Mouse (Mus musculus): ENCODE results near the gene Zmiz2. TPM values are rescaled to one million over a fixed set of nuclear protein-coding genes. Genes with fewer than 3 reads are reported as not detected.

The Zmiz2 gene
- polyA plus RNA-seq, 2 experiments, result 3.9 to 7.3 TPM

DNA sequence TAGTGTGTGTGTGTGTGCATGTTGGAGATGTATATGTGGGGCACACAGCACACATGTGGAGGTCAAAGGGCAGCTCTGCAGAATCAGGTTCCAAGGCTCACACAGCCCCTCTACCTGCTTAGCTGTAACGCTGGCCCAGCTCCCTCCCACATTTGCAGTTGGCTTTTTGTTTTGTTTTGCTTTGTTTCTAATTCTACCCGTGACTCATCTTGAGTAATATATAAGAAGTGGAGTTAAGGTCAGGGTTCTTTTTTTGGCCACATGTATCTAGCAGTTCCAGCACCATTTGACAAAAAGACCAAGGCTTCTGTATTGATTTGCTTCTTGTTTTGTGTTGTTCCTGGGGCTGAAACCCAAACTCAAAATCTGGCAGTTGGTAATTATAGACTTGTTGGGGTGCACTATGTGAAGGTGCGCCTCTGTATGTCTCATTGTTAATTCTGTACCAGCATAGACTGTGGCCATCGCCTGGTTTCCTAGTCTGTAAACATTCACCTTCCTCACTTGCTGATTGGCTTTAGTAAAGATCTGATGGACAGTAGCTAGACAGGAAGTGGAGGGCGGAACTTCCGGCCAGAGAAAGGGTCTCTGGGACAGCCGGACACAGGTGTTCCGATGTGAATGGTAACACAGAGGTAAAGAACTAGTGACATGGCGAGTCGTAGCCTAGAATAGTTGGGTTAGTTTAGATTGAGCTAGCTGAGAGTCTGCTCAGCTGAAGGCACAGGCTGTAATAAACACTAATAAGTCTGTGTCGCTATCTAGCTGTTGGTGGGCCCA, 17.3 kb upstream of the Zmiz2 start:
- DNase-seq (ENCODE audit: low read depth in 3 of 3, low spot score in 3 of 3), result no peak
- 73% methylated on average over 11 of the region's 11 CpGs for WGBS (ENCODE audit: insufficient replicate concordance)
- no peak for TF ChIP-seq EP300 (IDR thresholded peaks at IDR 0.05; ENCODE audit: low read depth)
- TF ChIP-seq CTCF (IDR thresholded peaks at IDR 0.05; ENCODE audit: low read depth), result no peak
- Histone ChIP-seq H3K27me3 (ENCODE audit: control insufficient read depth, insufficient read depth, low read length) (no peaks in the 10 kb centered on the region), H3K4me2 (ENCODE audit: low read depth) (no peak overlapping the region), H3K4me1 (replicated peaks; ENCODE audit: control insufficient read depth in 2 of 2, insufficient read depth in 2 of 2, low read length in 1 of 2) (no peaks in the 10 kb centered on the region), H3K27ac (no peak overlapping the region), H3K9me3 (ENCODE audit: control insufficient read depth, low read length) (no peaks in the 10 kb centered on the region), H3K36me3 (replicated peaks; ENCODE audit: control insufficient read depth, insufficient read depth, low read depth) (no peaks in the 10 kb centered on the region), H3K9ac (replicated peaks) (no peak overlapping the region), H3K4me3 (ENCODE audit: insufficient read depth in 1 of 2, low read depth in 2 of 2, low read length in 2 of 2) (no peak overlapping the region)
- no peak for ATAC-seq (ENCODE audit: insufficient read depth)

DNA sequence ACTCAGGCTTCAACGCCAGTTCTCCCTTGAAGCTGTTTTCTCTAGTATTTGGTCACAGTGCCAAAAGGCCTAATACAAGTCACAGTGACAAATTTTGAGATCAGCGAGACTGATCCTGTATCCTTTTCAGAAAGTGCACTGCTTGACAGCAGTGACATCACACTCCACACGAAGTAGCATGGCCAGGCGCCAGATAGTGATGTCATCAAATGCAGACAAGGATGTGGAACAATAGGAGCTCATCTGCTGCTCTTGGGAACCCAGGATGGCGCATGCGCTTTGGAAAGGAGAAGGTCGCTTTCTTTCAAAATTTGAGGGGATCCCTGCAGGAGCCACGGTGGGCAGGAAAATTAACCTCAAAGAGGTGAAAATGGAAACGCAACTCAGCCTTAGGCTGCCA, 16.1 kb upstream of the Zmiz2 start:
- WGBS (ENCODE audit: insufficient replicate concordance), result 77% methylated on average over 9 of the region's 9 CpGs
- Histone ChIP-seq H3K9me3 (ENCODE audit: control insufficient read depth, low read length) (no peaks in the 10 kb centered on the region), H3K9ac (replicated peaks) (no peak overlapping the region), H3K4me3 (ENCODE audit: insufficient read depth in 1 of 2, low read depth in 2 of 2, low read length in 2 of 2) (no peak overlapping the region), H3K4me1 (replicated peaks; ENCODE audit: control insufficient read depth in 2 of 2, insufficient read depth in 2 of 2, low read length in 1 of 2) (no peaks in the 10 kb centered on the region), H3K4me2 (ENCODE audit: low read depth) (no peak overlapping the region), H3K27me3 (ENCODE audit: control insufficient read depth, insufficient read depth, low read length) (no peaks in the 10 kb centered on the region), H3K27ac (no peak overlapping the region), H3K36me3 (replicated peaks; ENCODE audit: control insufficient read depth, insufficient read depth, low read depth) (no peaks in the 10 kb centered on the region)
- no peak for ATAC-seq (ENCODE audit: insufficient read depth)
- no peak for DNase-seq (ENCODE audit: low read depth in 3 of 3, low spot score in 3 of 3)
- TF ChIP-seq EP300 (IDR thresholded peaks at IDR 0.05; ENCODE audit: low read depth) (no peak), CTCF (IDR thresholded peaks at IDR 0.05; ENCODE audit: low read depth) (no peak)

GRCm38 (mm10) chr11:6380916-6381315, 8.0 kb upstream of the Zmiz2 start:
- Histone ChIP-seq H3K9me3 (ENCODE audit: control insufficient read depth, low read length) (no peaks in the 10 kb centered on the region), H3K27ac (no peak overlapping the region), H3K27me3 (ENCODE audit: control insufficient read depth, insufficient read depth, low read length) (no peaks in the 10 kb centered on the region), H3K4me3 (ENCODE audit: insufficient read depth in 1 of 2, low read depth in 2 of 2, low read length in 2 of 2) (no peak overlapping the region), H3K9ac (replicated peaks) (no peak overlapping the region), H3K4me1 (replicated peaks; ENCODE audit: control insufficient read depth in 2 of 2, insufficient read depth in 2 of 2, low read length in 1 of 2) (no peaks in the 10 kb centered on the region), H3K4me2 (ENCODE audit: low read depth) (no peak overlapping the region), H3K36me3 (replicated peaks; ENCODE audit: control insufficient read depth, insufficient read depth, low read depth) (no peaks in the 10 kb centered on the region)
- TF ChIP-seq CTCF (IDR thresholded peaks at IDR 0.05; ENCODE audit: low read depth) (no peak), EP300 (IDR thresholded peaks at IDR 0.05; ENCODE audit: low read depth) (no peak)
- WGBS (ENCODE audit: insufficient replicate concordance), result 68% methylated on average over 6 of the region's 6 CpGs
- ATAC-seq (ENCODE audit: insufficient read depth) (no peak), DNase-seq (ENCODE audit: low read depth in 3 of 3, low spot score in 3 of 3) (no peak)

DNA sequence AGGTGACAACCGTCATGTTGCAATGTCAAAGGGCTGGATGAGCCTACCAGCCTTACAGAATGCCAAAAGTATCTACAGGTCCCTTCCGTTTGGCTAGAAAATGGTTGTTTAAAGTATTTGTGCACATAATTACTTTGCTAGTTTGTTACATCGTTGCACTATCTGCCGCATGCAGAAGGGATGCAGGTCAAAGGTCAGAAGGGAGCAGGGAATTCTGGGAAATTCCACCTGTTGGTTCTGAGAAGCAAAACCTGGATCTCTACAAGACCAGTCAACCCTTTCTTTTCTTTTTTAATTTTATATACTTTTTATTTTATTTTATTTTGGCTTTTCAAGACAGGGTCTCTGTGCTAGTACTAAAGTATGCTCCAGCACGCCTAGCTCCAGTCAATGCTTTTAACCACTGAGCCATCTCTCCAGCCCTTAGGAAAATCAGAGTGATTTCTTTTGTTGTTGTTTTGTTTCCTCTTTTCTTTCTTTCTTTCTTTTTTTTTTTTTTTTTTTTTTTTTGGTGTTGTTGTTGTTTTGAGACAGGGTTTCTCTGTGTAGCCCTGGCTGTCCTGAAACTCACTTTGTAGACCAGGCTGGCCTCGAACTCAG, 648 bp upstream of the Zmiz2 start:
- WGBS (ENCODE audit: insufficient replicate concordance), result 75% methylated on average over 6 of the region's 6 CpGs
- H3K36me3 ChIP-seq (replicated peaks; ENCODE audit: control insufficient read depth, insufficient read depth, low read depth), result no peaks in the 10 kb centered on the region
- peak overlapping the region; percentile 16 for H3K27ac ChIP-seq
- DNase-seq (ENCODE audit: low read depth in 3 of 3, low spot score in 3 of 3), result no peak
- no peaks in the 10 kb centered on the region for H3K27me3 ChIP-seq (ENCODE audit: control insufficient read depth, insufficient read depth, low read length)
- no peak for ATAC-seq (ENCODE audit: insufficient read depth)
- TF ChIP-seq CTCF (IDR thresholded peaks at IDR 0.05; ENCODE audit: low read depth) (no peak), EP300 (IDR thresholded peaks at IDR 0.05; ENCODE audit: low read depth) (no peak)
- peak overlapping the region; percentile 68 to 82; a peak in 3 of 4 replicates for H3K4me3 ChIP-seq (ENCODE audit: insufficient read depth in 1 of 2, low read depth in 2 of 2, low read length in 2 of 2)
- H3K9me3 ChIP-seq (ENCODE audit: control insufficient read depth, low read length), result no peaks in the 10 kb centered on the region
- peaks cover 3 to 23% of the 10 kb centered on the region in 2 experiments; a peak in 3 of 4 replicates for H3K4me1 ChIP-seq (replicated peaks; ENCODE audit: control insufficient read depth in 2 of 2, insufficient read depth in 2 of 2, low read length in 1 of 2)
- H3K4me2 ChIP-seq (ENCODE audit: low read depth), result peak overlapping the region; percentile 65
- peak overlapping the region; percentile 73 for H3K9ac ChIP-seq (replicated peaks)

GRCm38 (mm10) chr11:6389483-6389921, 628 bp downstream of the Zmiz2 start:
- under 1% methylated on average over 27 of the region's 43 CpGs for WGBS (ENCODE audit: insufficient replicate concordance)
- Histone ChIP-seq H3K27me3 (ENCODE audit: control insufficient read depth, insufficient read depth, low read length) (no peaks in the 10 kb centered on the region), H3K4me2 (ENCODE audit: low read depth) (peak overlapping the region; percentile 65), H3K9me3 (ENCODE audit: control insufficient read depth, low read length) (no peaks in the 10 kb centered on the region), H3K9ac (replicated peaks) (peak overlapping the region; percentile 73), H3K4me3 (ENCODE audit: insufficient read depth in 1 of 2, low read depth in 2 of 2, low read length in 2 of 2) (peak overlapping the region; percentile 68 to 82), H3K36me3 (replicated peaks; ENCODE audit: control insufficient read depth, insufficient read depth, low read depth) (no peaks in the 10 kb centered on the region; the same call in 1 of the 2 replicates), H3K27ac (no peak overlapping the region), H3K4me1 (replicated peaks; ENCODE audit: control insufficient read depth in 2 of 2, insufficient read depth in 2 of 2, low read length in 1 of 2) (peaks cover 3 to 23% of the 10 kb centered on the region in 2 experiments; a peak in 3 of 4 replicates)
- TF ChIP-seq EP300 (IDR thresholded peaks at IDR 0.05; ENCODE audit: low read depth) (no peak), CTCF (IDR thresholded peaks at IDR 0.05; ENCODE audit: low read depth) (no peak)
- DNase-seq (ENCODE audit: low read depth in 3 of 3, low spot score in 3 of 3) (no peak), ATAC-seq (ENCODE audit: insufficient read depth) (peak; percentile 7; the same call in 1 of the 2 replicates)
